Mouse (Mus musculus) neural tube, embryonic 14.5 days (tissue): ENCODE data around the gene Kcnk5. TPM values are rescaled to one million over a fixed set of nuclear protein-coding genes. Genes with fewer than 3 reads are reported as not detected.

Experiments
- ATAC-seq: fragments of 200-750 bp; cut with Nextera tagmentation; 2 replicates; pipeline ENCODE4 v1.8.0; 2017; ENCODE audit warnings: low read depth, mild to moderate bottlenecking, moderate TSS enrichment, moderate library complexity
- H3K27ac ChIP-seq: fragments of 300-500 bp; sonication (generic); 2 replicates; pipeline ENCODE4 v1.5.1; 2014; ENCODE audit warnings: low read depth, mild to moderate bottlenecking, control low read depth, low read length, moderate library complexity, mixed read lengths
- H3K27me3 ChIP-seq: fragments of 300-500 bp; sonication (generic); 2 replicates; pipeline ENCODE4 v1.6.1; 2014; ENCODE audit warnings: low read length; ENCODE audit not compliant: control insufficient read depth, insufficient read depth
- H3K36me3 ChIP-seq: fragments of 300-500 bp; sonication (generic); 2 replicates; pipeline ENCODE4 v1.6.1; 2014; ENCODE audit warnings: low read length, mixed read lengths; ENCODE audit not compliant: control insufficient read depth, insufficient read depth
- H3K4me1 ChIP-seq: fragments of 300-500 bp; sonication (generic); 2 replicates; pipeline ENCODE4 v1.6.1; 2014; ENCODE audit warnings: low read length; ENCODE audit not compliant: control insufficient read depth, insufficient read depth
- H3K4me2 ChIP-seq: fragments of 300-500 bp; sonication (generic); 2 replicates; pipeline ENCODE4 v1.6.1; 2014; ENCODE audit warnings: mild to moderate bottlenecking, low read depth, low read length, control low read depth
- H3K4me3 ChIP-seq: fragments of 300-500 bp; sonication (generic); 2 replicates; pipeline ENCODE4 v1.5.1; 2014; ENCODE audit warnings: low read depth, low read length, control low read depth, mixed read lengths
- H3K9ac ChIP-seq: fragments of 300-500 bp; sonication (generic); replicated peaks from 2 replicates; pipeline ENCODE4 v1.6.1; 2014; ENCODE audit warnings: low read depth, mild to moderate bottlenecking, control low read depth, low read length, mixed read lengths
- H3K9me3 ChIP-seq: fragments of 300-500 bp; sonication (generic); 2 replicates; pipeline ENCODE4 v1.6.1; 2016; ENCODE audit warnings: low read length; ENCODE audit not compliant: control insufficient read depth
- WGBS: fragments of 180-500 bp; shearing (Covaris S2); extraction: QIAGEN DNeasy Blood & Tissue Kit; methylation state at CpG from one replicate; pipeline ENCODE4 v1.1.7; 2014; 5-methylcytosine and 5-hydroxymethylcytosine counted together
- polyA plus RNA-seq: library from polyadenylated mRNA; unstranded; fragments of >200 nt; fragmentation: Nextera tagmentation; extraction: Ambion mirVana; gene quantifications from 2 replicates; pipeline ENCODE4 v1.2.1, GENCODE M21; 2014

Gene Kcnk5
- polyA plus RNA-seq, 1 experiment from 2014 or later = 0.32 TPM

- Histone ChIP-seq H3K27ac (no peak overlapping the region), H3K36me3 (no peaks in the 10 kb centered on the region), H3K4me2 (no peak overlapping the region), H3K4me3 (no peak overlapping the region), H3K4me1 (peaks cover 8% of the 10 kb centered on the region; the same call in 1 of the 2 replicates), H3K27me3 (no peaks in the 10 kb centered on the region), H3K9ac (no peak overlapping the region), H3K9me3 (no peaks in the 10 kb centered on the region)
- WGBS = 34% methylated on average over 5 of the region's 5 CpGs
- no peak for ATAC-seq
These were observed 2.1 kb upstream of the Kcnk5 start for GRCm38 (mm10) chr14:20183701-20184100.

- WGBS = 71% methylated on average over 7 of the region's 7 CpGs
- peaks cover 8% of the 10 kb centered on the region; the same call in 1 of the 2 replicates for H3K4me1 ChIP-seq
These were observed 987 bp upstream of the Kcnk5 start for GRCm38 (mm10) chr14:20182596-20182995.

GRCm38 (mm10) chr14:20180751-20181162 lies 852 bp downstream of the Kcnk5 start:
- Histone ChIP-seq H3K36me3 (no peaks in the 10 kb centered on the region), H3K9me3 (no peaks in the 10 kb centered on the region), H3K4me3 (peak overlapping the region; percentile 51), H3K4me2 (peak overlapping the region; percentile 89), H3K9ac (0 out of 2 replicates have a peak overlapping the region, but pooled peaks have one; percentile 25), H3K27me3 (no peaks in the 10 kb centered on the region), H3K27ac (no peak overlapping the region), H3K4me1 (peaks cover 8% of the 10 kb centered on the region; the same call in 1 of the 2 replicates)
- WGBS = under 1% methylated on average over 24 of the region's 24 CpGs
- ATAC-seq = no peak

More at GRCm38 (mm10) chr14:20182596-20182995, 987 bp upstream of the Kcnk5 start:
- Histone ChIP-seq H3K4me2 (no peak overlapping the region), H3K27me3 (no peaks in the 10 kb centered on the region), H3K27ac (no peak overlapping the region), H3K9me3 (no peaks in the 10 kb centered on the region), H3K9ac (no peak overlapping the region), H3K36me3 (no peaks in the 10 kb centered on the region), H3K4me3 (no peak overlapping the region)
- ATAC-seq = no peak

- 0 out of 2 replicates have a peak overlapping the region, but pooled peaks have one; percentile 25 for H3K9ac ChIP-seq
- peak overlapping the region; percentile 89 for H3K4me2 ChIP-seq
- 11% methylated on average over 6 of the region's 6 CpGs for WGBS
- H3K4me3 ChIP-seq = peak overlapping the region; percentile 51
- H3K36me3 ChIP-seq = no peaks in the 10 kb centered on the region
- no peak for ATAC-seq
- peaks cover 8% of the 10 kb centered on the region; the same call in 1 of the 2 replicates for H3K4me1 ChIP-seq
- H3K27ac ChIP-seq = no peak overlapping the region
- H3K9me3 ChIP-seq = no peaks in the 10 kb centered on the region
- H3K27me3 ChIP-seq = no peaks in the 10 kb centered on the region
These were observed 1.3 kb downstream of the Kcnk5 start for GRCm38 (mm10) chr14:20180304-20180703.

- no peak overlapping the region for H3K9ac ChIP-seq
- no peaks in the 10 kb centered on the region for H3K9me3 ChIP-seq
- peak overlapping the region; percentile 89; the same call in 1 of the 2 replicates for H3K4me2 ChIP-seq
- no peaks in the 10 kb centered on the region for H3K27me3 ChIP-seq
- no peak for ATAC-seq
- 72% methylated on average over 5 of the region's 5 CpGs for WGBS
- H3K27ac ChIP-seq = no peak overlapping the region
- no peak overlapping the region for H3K4me3 ChIP-seq
- H3K36me3 ChIP-seq = no peaks in the 10 kb centered on the region
- peaks cover 8% of the 10 kb centered on the region; the same call in 1 of the 2 replicates for H3K4me1 ChIP-seq
These were observed 1.8 kb downstream of the Kcnk5 start for GRCm38 (mm10) chr14:20179731-20180280.

- H3K4me1 ChIP-seq = peaks cover 8% of the 10 kb centered on the region; the same call in 1 of the 2 replicates
- no peak overlapping the region for H3K9ac ChIP-seq
- no peaks in the 10 kb centered on the region for H3K36me3 ChIP-seq
- H3K4me2 ChIP-seq = no peak overlapping the region
- H3K27ac ChIP-seq = no peak overlapping the region
- no peaks in the 10 kb centered on the region for H3K9me3 ChIP-seq
- no peaks in the 10 kb centered on the region for H3K27me3 ChIP-seq
- 50% methylated on average over 3 of the region's 3 CpGs for WGBS
- no peak overlapping the region for H3K4me3 ChIP-seq
- ATAC-seq = no peak
These were observed 2.5 kb downstream of the Kcnk5 start for GRCm38 (mm10) chr14:20179080-20179479.

- ATAC-seq = no peak
- Histone ChIP-seq H3K4me3 (no peak overlapping the region), H3K4me2 (no peak overlapping the region), H3K9ac (no peak overlapping the region), H3K9me3 (no peaks in the 10 kb centered on the region), H3K36me3 (no peaks in the 10 kb centered on the region), H3K27me3 (no peaks in the 10 kb centered on the region), H3K27ac (no peak overlapping the region), H3K4me1 (peaks cover 8% of the 10 kb centered on the region; the same call in 1 of the 2 replicates)
- WGBS = 10% methylated on average over 4 of the region's 4 CpGs
These were observed 3.0 kb downstream of the Kcnk5 start for GRCm38 (mm10) chr14:20178593-20178992.

- 77% methylated on average over 9 of the region's 9 CpGs for WGBS
- H3K27me3 ChIP-seq = no peaks in the 10 kb centered on the region
- no peaks in the 10 kb centered on the region for H3K9me3 ChIP-seq
- no peak overlapping the region for H3K9ac ChIP-seq
- no peak for ATAC-seq
- no peak overlapping the region for H3K27ac ChIP-seq
- H3K4me1 ChIP-seq = peaks cover 8% of the 10 kb centered on the region; the same call in 1 of the 2 replicates
- H3K4me2 ChIP-seq = no peak overlapping the region
- no peaks in the 10 kb centered on the region for H3K36me3 ChIP-seq
- no peak overlapping the region for H3K4me3 ChIP-seq
These were observed 4.0 kb downstream of the Kcnk5 start for GRCm38 (mm10) chr14:20177494-20178123.

GRCm38 (mm10) chr14:20175705-20176104 lies 5.9 kb downstream of the Kcnk5 start:
- H3K27ac ChIP-seq = no peak overlapping the region
- no peak overlapping the region for H3K4me3 ChIP-seq
- peaks cover 3% of the 10 kb centered on the region; the same call in 1 of the 2 replicates for H3K4me1 ChIP-seq
- ATAC-seq = no peak
- no peaks in the 10 kb centered on the region for H3K9me3 ChIP-seq
- WGBS = 91% methylated on average over 4 of the region's 4 CpGs
- no peaks in the 10 kb centered on the region for H3K36me3 ChIP-seq
- no peaks in the 10 kb centered on the region for H3K27me3 ChIP-seq
- H3K4me2 ChIP-seq = no peak overlapping the region
- no peak overlapping the region for H3K9ac ChIP-seq
